Mouse (Mus musculus): Measurements from ENCODE around the gene Il24. TPM values are rescaled to one million over a fixed set of nuclear protein-coding genes. Genes with fewer than 3 reads are reported as not detected.

Il24 gene
- polyA plus RNA-seq, 1 experiment from 2014 or later: not detected

DNA sequence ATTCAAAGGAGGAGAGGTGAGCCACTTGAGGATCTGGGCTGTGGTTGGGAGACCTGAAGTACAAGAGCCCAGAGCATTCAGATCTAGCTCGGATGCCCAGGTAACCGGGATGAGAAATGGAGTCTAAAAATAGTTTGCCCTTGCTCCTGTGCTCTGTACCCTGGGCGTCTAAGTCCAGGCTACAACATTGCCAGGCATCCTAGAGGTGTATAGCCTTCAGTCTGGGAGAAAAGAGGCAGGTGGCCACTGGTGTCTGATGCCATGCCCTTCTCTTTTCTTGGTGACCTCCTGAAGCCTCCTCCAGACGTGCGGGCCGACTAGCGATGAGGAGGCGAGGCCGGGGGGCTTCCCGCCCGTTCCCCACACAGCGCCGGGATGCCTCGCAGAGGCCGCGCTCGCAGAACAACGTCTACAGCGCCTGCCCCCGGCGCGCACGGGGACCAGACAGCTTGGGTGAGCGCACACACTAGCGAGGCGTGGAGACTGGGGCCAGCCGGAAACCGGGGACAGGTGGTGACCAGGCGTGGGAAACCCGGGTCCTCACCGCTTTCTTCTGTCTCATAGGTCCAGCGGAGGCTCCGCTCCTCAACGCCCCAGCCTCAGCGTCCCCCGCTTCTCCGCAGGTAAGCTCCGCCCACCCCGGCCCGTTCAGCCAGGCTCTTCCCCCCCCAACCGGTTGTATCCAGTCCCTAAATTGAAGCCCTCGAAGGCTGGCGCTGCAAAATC is 9.2 kb downstream of the Il24 start:
- Histone ChIP-seq H3K27ac (no peak overlapping the region), H3K36me3 (no peaks in the 10 kb centered on the region), H3K4me2 (peak overlapping the region; percentile 56), H3K9ac (no peak overlapping the region), H3K27me3 (peaks cover 35% of the 10 kb centered on the region), H3K4me3 (replicated peaks) (peak overlapping the region; percentile 37), H3K9me3 (replicated peaks) (no peaks in the 10 kb centered on the region), H3K4me1 (replicated peaks) (no peaks in the 10 kb centered on the region)
- ATAC-seq (ENCODE audit: low read depth) (0 out of 2 replicates have a peak, but pooled peaks have one; percentile 5), DNase-seq (no peak)
- WGBS (ENCODE audit: insufficient replicate concordance): 4% methylated on average over 40 of the region's 43 CpGs

DNA sequence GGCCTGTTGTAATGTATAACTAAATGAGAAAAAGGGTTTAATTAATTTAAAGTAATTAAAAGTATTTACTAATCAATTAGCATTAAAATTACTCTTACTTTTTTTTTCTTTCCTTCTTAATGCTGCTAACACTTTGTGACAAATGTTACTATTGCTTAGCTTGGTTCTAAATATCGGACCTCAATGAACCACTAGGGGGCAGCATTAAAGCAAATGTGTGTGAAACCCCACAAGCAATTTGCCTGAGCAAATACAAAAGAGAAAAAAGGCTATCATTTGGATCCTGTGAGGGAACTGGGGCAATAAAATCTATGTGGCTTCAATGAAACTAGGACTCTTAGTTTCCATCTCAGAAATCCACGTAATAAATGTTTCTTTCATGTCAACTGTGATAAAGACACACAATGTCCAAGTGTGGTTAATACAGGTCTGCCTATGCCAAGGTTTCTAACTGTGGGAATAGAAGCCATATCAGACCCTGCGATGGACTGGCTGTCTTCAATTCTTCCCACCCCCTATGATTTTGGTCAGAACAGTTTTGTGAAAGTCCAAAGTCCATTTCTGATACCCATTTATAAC is 10.2 kb downstream of the Il24 start:
- DNase-seq: no peak
- 14% methylated on average over 3 of the region's 3 CpGs for WGBS (ENCODE audit: insufficient replicate concordance)
- no peak overlapping the region for H3K9ac ChIP-seq

DNA sequence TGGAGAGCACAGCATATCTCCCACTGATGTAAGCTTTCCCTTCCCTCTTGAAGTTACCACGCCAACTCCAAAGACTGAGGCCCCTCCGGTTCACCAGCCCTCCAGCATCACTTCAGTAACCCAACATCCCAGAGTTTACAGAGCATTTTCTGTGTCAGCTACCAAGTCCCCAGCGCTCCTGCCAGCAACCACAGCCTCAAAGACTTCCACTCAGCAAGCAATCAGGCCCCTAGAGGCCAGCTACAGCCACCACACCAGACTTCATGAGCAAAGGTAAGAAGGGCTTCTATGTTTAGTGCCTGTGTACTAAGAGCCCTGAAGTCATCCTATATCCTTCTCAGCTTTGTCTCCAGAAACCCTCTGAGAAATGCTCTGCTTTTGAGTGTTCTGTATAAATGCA is 11.3 kb downstream of the Il24 start:
- Histone ChIP-seq H3K27me3 (peaks cover 35% of the 10 kb centered on the region), H3K4me1 (replicated peaks) (no peaks in the 10 kb centered on the region), H3K4me3 (replicated peaks) (no peak overlapping the region), H3K27ac (no peak overlapping the region), H3K9ac (no peak overlapping the region), H3K9me3 (replicated peaks) (no peaks in the 10 kb centered on the region), H3K4me2 (no peak overlapping the region), H3K36me3 (no peaks in the 10 kb centered on the region)
- WGBS (ENCODE audit: insufficient replicate concordance): 48% methylated on average over 3 of the region's 3 CpGs
- ATAC-seq (ENCODE audit: low read depth): no peak
- DNase-seq: no peak

More for the DNA sequence above, 10.2 kb downstream of the Il24 start:
- no peaks in the 10 kb centered on the region for H3K4me1 ChIP-seq (replicated peaks)
- peaks cover 35% of the 10 kb centered on the region for H3K27me3 ChIP-seq
- ATAC-seq (ENCODE audit: low read depth): no peak
- H3K4me2 ChIP-seq: no peak overlapping the region
- no peak overlapping the region for H3K27ac ChIP-seq
- no peaks in the 10 kb centered on the region for H3K36me3 ChIP-seq
- no peaks in the 10 kb centered on the region for H3K9me3 ChIP-seq (replicated peaks)
- H3K4me3 ChIP-seq (replicated peaks): no peak overlapping the region

DNA sequence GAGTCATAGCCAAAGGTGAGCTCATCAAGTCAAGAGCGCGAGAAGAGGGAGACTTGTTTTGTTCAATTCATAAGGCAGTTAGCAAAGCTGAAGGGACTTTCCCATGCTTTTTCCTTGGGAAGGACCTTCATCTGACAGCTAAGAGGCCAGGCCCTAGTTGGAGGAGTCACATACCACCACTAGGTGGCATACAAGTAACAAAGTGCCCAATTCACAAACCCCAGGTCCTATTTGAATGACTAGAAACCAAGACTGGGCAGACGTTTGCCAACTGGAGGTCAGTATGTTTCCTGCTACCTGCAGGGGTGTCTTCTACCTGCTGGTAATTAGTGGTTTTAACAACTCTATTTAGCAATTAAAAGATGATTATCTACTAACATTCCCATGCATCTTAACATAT is 12.1 kb downstream of the Il24 start:
- Histone ChIP-seq H3K36me3 (no peaks in the 10 kb centered on the region), H3K4me2 (no peak overlapping the region), H3K4me1 (replicated peaks) (no peaks in the 10 kb centered on the region), H3K9me3 (replicated peaks) (no peaks in the 10 kb centered on the region), H3K27ac (no peak overlapping the region), H3K9ac (no peak overlapping the region), H3K27me3 (peaks cover 30% of the 10 kb centered on the region), H3K4me3 (replicated peaks) (no peak overlapping the region)
- ATAC-seq (ENCODE audit: low read depth) (no peak), DNase-seq (peak; percentile 5)
- WGBS (ENCODE audit: insufficient replicate concordance): 30% methylated on average over 3 of the region's 3 CpGs

DNA sequence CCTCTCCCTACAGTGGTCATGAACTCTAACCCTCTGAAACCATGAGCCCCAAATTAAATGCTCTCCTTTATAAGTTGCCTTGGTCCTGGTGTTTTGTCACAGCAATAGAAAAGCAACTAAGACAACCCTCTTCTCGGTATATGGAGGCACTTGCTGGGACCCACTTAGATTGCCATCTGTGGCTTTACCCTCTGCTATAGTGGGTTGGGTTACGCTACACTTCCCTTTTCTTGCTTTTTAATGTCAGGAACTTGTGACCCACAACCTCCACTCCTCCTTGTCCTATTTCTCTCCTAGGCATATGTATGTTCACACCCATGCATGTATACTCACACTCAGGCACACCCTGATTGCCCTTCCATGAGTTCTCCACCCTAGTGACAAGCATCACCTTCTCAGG is 14.3 kb downstream of the Il24 start:
- no peak overlapping the region for H3K4me2 ChIP-seq
- H3K4me3 ChIP-seq (replicated peaks): no peak overlapping the region
- no peak overlapping the region for H3K9ac ChIP-seq
- ATAC-seq (ENCODE audit: low read depth) (no peak), DNase-seq (no peak)
- H3K4me1 ChIP-seq (replicated peaks): no peaks in the 10 kb centered on the region
- H3K27ac ChIP-seq: no peak overlapping the region
- WGBS (ENCODE audit: insufficient replicate concordance): 24% methylated on average over 2 of the region's 2 CpGs
- no peaks in the 10 kb centered on the region for H3K9me3 ChIP-seq (replicated peaks)
- H3K27me3 ChIP-seq: peaks cover 10% of the 10 kb centered on the region
- no peaks in the 10 kb centered on the region for H3K36me3 ChIP-seq

DNA sequence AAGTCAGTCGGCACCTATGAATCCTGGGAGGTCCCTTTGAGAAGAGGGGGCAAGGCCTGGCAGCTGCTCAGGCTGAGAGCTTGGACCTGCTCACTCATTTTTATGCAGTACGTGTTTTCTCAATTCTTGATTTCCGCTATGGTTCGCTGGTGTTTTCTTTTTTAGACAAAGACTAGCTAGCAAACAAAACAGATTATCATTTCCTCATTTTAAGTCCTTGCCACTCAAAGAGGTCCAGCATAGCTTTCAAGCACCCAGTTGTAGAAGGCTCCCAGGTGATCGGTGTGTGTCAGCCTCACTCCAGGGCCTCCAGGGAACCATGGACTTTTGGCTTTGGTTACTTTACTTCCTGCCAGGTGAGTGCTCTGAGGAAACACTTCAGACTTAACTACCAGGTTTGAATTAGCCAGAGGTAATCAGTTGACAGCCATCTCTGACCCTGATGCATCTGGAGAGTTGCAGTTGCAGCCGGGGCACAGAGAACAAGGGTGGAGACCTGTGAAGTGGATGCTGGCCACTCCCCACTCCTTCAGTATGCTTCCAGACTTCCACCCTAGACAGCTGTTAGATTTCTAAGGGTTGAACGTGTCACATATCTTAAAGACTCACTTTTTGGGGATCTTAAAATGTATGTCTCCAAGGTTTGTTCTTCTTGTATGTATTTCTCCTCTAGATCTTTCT is 21.6 kb downstream of the Il24 start, which contains the start of gene Fcmr:
TSS of gene Fcmr (plus strand) at position 129 of the 681 bp plus-strand sequence.
- H3K36me3 ChIP-seq: no peaks in the 10 kb centered on the region
- 66% methylated on average over 7 of the region's 7 CpGs for WGBS (ENCODE audit: insufficient replicate concordance)
- no peaks in the 10 kb centered on the region for H3K27me3 ChIP-seq
- H3K9ac ChIP-seq: no peak within 1 kb of the TSS
- no peak for ATAC-seq (ENCODE audit: low read depth)
- H3K4me3 ChIP-seq (replicated peaks): no peak within 1 kb of the TSS
- DNase-seq: no peak
- H3K27ac ChIP-seq: no peak within 1 kb of the TSS
- H3K4me1 ChIP-seq (replicated peaks): no peaks in the 10 kb centered on the region
- H3K4me2 ChIP-seq: no peak within 1 kb of the TSS
- no peaks in the 10 kb centered on the region for H3K9me3 ChIP-seq (replicated peaks)

DNA sequence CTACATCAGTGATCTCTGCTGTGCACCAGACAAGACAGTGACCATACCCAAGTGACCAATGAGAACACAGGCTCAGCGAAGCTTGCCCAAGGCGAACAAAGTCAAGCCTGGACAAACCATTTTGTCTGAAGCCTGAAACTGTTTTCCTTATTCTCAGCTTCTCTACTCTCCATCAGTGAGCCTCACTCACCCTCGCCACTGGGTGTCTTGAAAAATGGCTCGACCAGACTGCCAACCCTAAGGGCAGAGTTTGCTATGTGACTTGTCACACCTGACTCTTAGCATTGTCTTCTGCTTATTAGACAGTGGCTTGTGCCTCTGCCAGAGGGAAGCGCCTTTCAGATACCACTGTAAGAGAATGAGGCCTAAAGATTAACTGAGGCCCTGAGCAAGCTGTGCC is 22.5 kb downstream of the Il24 start:
- 59% methylated on average over 5 of the region's 5 CpGs for WGBS (ENCODE audit: insufficient replicate concordance)

DNA sequence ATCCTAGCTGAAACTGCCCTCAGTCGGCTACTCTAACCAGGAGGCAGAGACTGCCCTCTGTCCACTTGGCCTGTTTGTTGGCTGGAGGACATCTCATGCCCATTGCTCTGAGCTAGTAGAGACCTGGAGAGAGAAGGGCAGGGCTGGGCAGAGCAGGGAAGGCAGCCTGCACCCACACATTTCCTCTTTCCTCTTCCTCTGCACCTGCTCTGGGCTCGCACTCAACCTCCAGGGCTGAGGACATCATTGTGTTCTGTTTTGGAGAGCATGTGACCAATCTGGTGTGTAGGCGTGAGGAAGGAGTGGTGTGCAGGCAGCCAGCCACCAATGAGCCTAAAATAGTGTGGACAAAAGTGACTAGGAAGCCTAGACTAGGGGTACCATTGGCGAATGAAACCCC is 23.0 kb downstream of the Il24 start:
- 49% methylated on average over 4 of the region's 4 CpGs for WGBS (ENCODE audit: insufficient replicate concordance)
- Histone ChIP-seq H3K9me3 (replicated peaks) (no peaks in the 10 kb centered on the region), H3K4me2 (no peak overlapping the region), H3K9ac (no peak overlapping the region), H3K4me1 (replicated peaks) (no peaks in the 10 kb centered on the region), H3K27me3 (no peaks in the 10 kb centered on the region), H3K36me3 (no peaks in the 10 kb centered on the region), H3K4me3 (replicated peaks) (no peak overlapping the region), H3K27ac (no peak overlapping the region)
- ATAC-seq (ENCODE audit: low read depth) (no peak), DNase-seq (no peak)

More for the DNA sequence above, 22.5 kb downstream of the Il24 start:
- DNase-seq (no peak), ATAC-seq (ENCODE audit: low read depth) (no peak)
- Histone ChIP-seq H3K4me2 (no peak overlapping the region), H3K4me1 (replicated peaks) (no peaks in the 10 kb centered on the region), H3K27ac (no peak overlapping the region), H3K36me3 (no peaks in the 10 kb centered on the region), H3K9me3 (replicated peaks) (no peaks in the 10 kb centered on the region), H3K27me3 (no peaks in the 10 kb centered on the region), H3K9ac (no peak overlapping the region), H3K4me3 (replicated peaks) (no peak overlapping the region)

DNA sequence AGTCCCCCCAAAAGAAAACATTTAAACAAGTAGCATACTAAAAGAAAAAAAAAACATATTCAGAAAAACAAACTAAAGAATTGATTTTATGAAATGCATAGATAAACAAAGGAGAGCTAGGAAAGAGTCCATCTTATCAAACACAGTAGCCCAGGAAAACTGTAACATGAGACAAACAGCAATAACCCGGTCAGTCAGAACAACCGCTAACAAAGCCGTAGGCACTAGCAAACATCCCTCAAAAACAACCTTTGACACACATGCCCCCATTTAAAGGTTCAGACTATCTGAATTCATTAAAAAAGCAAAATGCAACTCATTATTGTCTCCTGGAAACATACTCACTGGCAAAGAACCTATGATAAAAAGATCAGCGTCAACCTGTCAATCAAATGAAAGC is 29.8 kb downstream of the Il24 start:
- no peaks in the 10 kb centered on the region for H3K9me3 ChIP-seq (replicated peaks)
- no peak overlapping the region for H3K9ac ChIP-seq
- no peak for ATAC-seq (ENCODE audit: low read depth)
- no peaks in the 10 kb centered on the region for H3K4me1 ChIP-seq (replicated peaks)
- no peaks in the 10 kb centered on the region for H3K36me3 ChIP-seq
- H3K27ac ChIP-seq: no peak overlapping the region; the same call in 1 of the 2 replicates
- no peak overlapping the region for H3K4me2 ChIP-seq
- 65% methylated on average over 4 of the region's 4 CpGs for WGBS (ENCODE audit: insufficient replicate concordance)
- H3K4me3 ChIP-seq (replicated peaks): no peak overlapping the region
- no peak for DNase-seq
- no peaks in the 10 kb centered on the region for H3K27me3 ChIP-seq

DNA sequence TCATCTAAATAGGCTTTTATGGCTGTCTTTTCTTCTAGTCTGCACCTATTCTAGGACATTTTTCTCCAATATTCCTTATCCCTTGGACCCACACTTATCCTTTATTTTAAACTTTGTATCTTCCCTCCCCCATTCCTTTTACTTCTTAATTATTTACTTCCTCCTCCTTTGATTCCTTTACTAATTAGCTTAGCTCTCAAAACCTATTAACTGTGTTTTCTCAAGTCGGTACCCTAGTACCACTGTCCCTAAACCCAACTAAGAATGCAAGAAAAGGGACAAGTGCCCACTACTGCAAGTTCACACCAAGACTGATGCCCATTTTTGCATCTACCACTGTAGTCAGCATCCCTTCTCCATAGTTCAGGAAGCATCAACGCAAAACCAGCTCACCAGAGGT is 31.5 kb downstream of the Il24 start:
- no peak overlapping the region for H3K27ac ChIP-seq
- 60% methylated on average over 2 of the region's 2 CpGs for WGBS (ENCODE audit: insufficient replicate concordance)
- H3K9ac ChIP-seq: no peak overlapping the region
- DNase-seq (no peak), ATAC-seq (ENCODE audit: low read depth) (no peak)
- no peak overlapping the region for H3K4me3 ChIP-seq (replicated peaks)
- no peak overlapping the region for H3K4me2 ChIP-seq
- H3K9me3 ChIP-seq (replicated peaks): no peaks in the 10 kb centered on the region
- H3K36me3 ChIP-seq: no peaks in the 10 kb centered on the region
- no peaks in the 10 kb centered on the region for H3K4me1 ChIP-seq (replicated peaks)
- no peaks in the 10 kb centered on the region for H3K27me3 ChIP-seq

DNA sequence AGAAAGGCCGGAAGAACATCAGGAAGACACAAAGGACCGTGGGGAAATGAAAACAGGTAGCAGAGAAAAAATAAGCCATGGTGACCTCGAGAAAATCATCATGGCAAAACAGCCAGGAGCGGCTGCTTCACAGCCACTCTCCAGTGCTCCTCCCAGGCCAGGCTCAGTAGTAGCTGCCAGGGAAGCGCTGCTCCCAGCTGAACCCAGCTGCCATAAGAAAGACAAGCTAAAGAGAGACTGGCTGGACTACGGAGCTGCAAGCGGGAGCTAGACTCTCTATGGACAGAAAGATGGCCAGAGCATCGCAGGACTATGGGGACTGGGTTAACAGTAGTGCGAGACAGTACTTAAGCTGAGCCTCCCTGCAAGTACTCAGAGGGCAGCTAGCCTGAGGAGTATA is 32.4 kb downstream of the Il24 start:
- Histone ChIP-seq H3K4me1 (replicated peaks) (no peaks in the 10 kb centered on the region), H3K4me2 (no peak overlapping the region), H3K4me3 (replicated peaks) (no peak overlapping the region), H3K9ac (no peak overlapping the region), H3K27me3 (no peaks in the 10 kb centered on the region), H3K27ac (no peak overlapping the region), H3K36me3 (no peaks in the 10 kb centered on the region), H3K9me3 (replicated peaks) (no peaks in the 10 kb centered on the region)
- ATAC-seq (ENCODE audit: low read depth): no peak
- 67% methylated on average over 9 of the region's 9 CpGs for WGBS (ENCODE audit: insufficient replicate concordance)
- no peak for DNase-seq
